Mouse (Mus musculus) G1E (cell line): ENCODE results near the gene Ugt1a7c. TPM values are rescaled to one million over a fixed set of nuclear protein-coding genes. Genes with fewer than 3 reads are reported as not detected.
A peak's percentile ranks its signal among the peaks of the same experiment; 100 is the strongest.
"Not testable (repeated sequence)": the region's sequence is repeated elsewhere in the genome, so short reads cannot be mapped to it uniquely, and the experiment has no call there.

Source experiments
- ATAC-seq: 2 replicates; pipeline ENCODE4 v1.8.0; 2016; ENCODE audit warnings: mild to moderate bottlenecking; ENCODE audit not compliant: insufficient number of reproducible peaks, poor library complexity, low FRiP score, severe bottlenecking; ENCODE audit errors: extremely low read depth
- DNase-seq: peaks from one replicate; pipeline ENCODE4 v3.0.0; 2012; ENCODE audit warnings: low spot score
- H3K27me3 ChIP-seq: 2 replicates; pipeline ENCODE4 v1.6.1; 2012; ENCODE audit warnings: mild to moderate bottlenecking, low read length, inconsistent platforms; ENCODE audit not compliant: insufficient read depth
- H3K36me3 ChIP-seq: replicated peaks from 2 replicates; pipeline ENCODE3; 2012; ENCODE audit warnings: mild to moderate bottlenecking, inconsistent platforms
- H3K4me1 ChIP-seq: 2 replicates; pipeline ENCODE4 v1.6.1; 2012; ENCODE audit warnings: low read depth, low read length, inconsistent platforms, mixed read lengths; ENCODE audit not compliant: insufficient read depth
- H3K4me3 ChIP-seq: 2 replicates; pipeline ENCODE4 v1.5.1; 2012; ENCODE audit warnings: low read depth, mild to moderate bottlenecking, inconsistent platforms, low read length, moderate library complexity, mixed read lengths
- H3K9me3 ChIP-seq: replicated peaks from 2 replicates; pipeline ENCODE4 v1.6.1; 2012; ENCODE audit warnings: inconsistent platforms
- CTCF ChIP-seq: IDR thresholded peaks from 2 replicates; pipeline ENCODE4 v1.5.1; 2012; ENCODE audit warnings: low read depth, low read length, inconsistent platforms, mixed read lengths
- GATA1 ChIP-seq: IDR thresholded peaks from 2 replicates; pipeline ENCODE4 v1.6.1; 2012; ENCODE audit warnings: borderline replicate concordance, low read length, inconsistent platforms, mixed read lengths
- GATA2 ChIP-seq: IDR thresholded peaks from 2 replicates; pipeline ENCODE4 v1.6.1; 2012; ENCODE audit warnings: low read depth, low read length, inconsistent platforms, borderline replicate concordance
- POLR2AphosphoS5 ChIP-seq: IDR thresholded peaks from 2 replicates; pipeline ENCODE4 v1.6.1; 2012; ENCODE audit warnings: low read depth, low read length, inconsistent platforms; ENCODE audit not compliant: insufficient replicate concordance
- TAL1 ChIP-seq: conservative IDR thresholded peaks from 2 replicates; pipeline ENCODE4 v1.6.1; 2012; ENCODE audit warnings: low read depth, low read length, inconsistent platforms, mixed read lengths
- polyA plus RNA-seq: library from polyadenylated mRNA; stranded (reverse); fragments of >175 nt; gene quantifications from 2 replicates; pipeline ENCODE4 v1.2.3, GENCODE M21; 2012
- total RNA-seq, 2 experiments: library from RNA; stranded (forward) in 1 of 2; stranded (reverse) in 1 of 2; fragments of 200-1000 nt in 1 of 2; fragments of >200 nt in 1 of 2; fragmentation: Nextera tagmentation in 1 of 2; gene quantifications; 2 replicates each; pipeline ENCODE4 v1.2.3; 2014 to 2017

Gene Ugt1a7c
- total RNA-seq (2014; fragmentation: Nextera tagmentation) (0.30 and 0.63 TPM in 2 replicates), total RNA-seq (2017) (3.9 and 4.5 TPM in 2 replicates), polyA plus RNA-seq (0.08 and 0.18 TPM in 2 replicates)

- Histone ChIP-seq H3K9me3 (no peaks in the 10 kb centered on the region), H3K36me3 (no peaks in the 10 kb centered on the region), H3K4me3 (no peak within 1 kb of the TSS; the same call in 1 of the 2 replicates), H3K4me1 (peaks cover 24% of the 10 kb centered on the region), H3K27me3 (peaks cover 27% of the 10 kb centered on the region)
- DNase-seq (no peak), ATAC-seq (no peak)
- TF ChIP-seq TAL1 (no peak), GATA2 (no peak), POLR2AphosphoS5 (no peak), CTCF (no peak), GATA1 (no peak)
These were observed at the start of gene Ugt1a7c for GRCm38 (mm10) chr1:88094941-88095492. Ugt1a7c (plus strand) TSS chr1:88095062.

GRCm38 (mm10) chr1:88047408-88047807 lies 47.5 kb upstream of the Ugt1a7c start:
- not testable (repeated sequence) for H3K4me3 ChIP-seq, H3K4me1 ChIP-seq, H3K36me3 ChIP-seq, ATAC-seq, H3K27me3 ChIP-seq, H3K9me3 ChIP-seq, DNase-seq

- no peaks in the 10 kb centered on the region for H3K4me1 ChIP-seq
- no peak within 1 kb of the TSS for H3K4me3 ChIP-seq
- ATAC-seq (no peak), DNase-seq (no peak)
- peaks cover 21% of the 10 kb centered on the region for H3K27me3 ChIP-seq
- H3K9me3 ChIP-seq = no peaks in the 10 kb centered on the region
- TF ChIP-seq TAL1 = no peak
- TF ChIP-seq GATA2 = no peak
- no peak for TF ChIP-seq POLR2AphosphoS5
- TF ChIP-seq CTCF = no peak
- TF ChIP-seq GATA1 = no peak
- no peaks in the 10 kb centered on the region for H3K36me3 ChIP-seq
These were observed 39.8 kb upstream of the Ugt1a7c start, which contains the start of gene Ugt1a10 for GRCm38 (mm10) chr1:88055088-88055487. Ugt1a10 (plus strand) TSS chr1:88055388.

GRCm38 (mm10) chr1:88066472-88067102 lies 28.3 kb upstream of the Ugt1a7c start:
- H3K9me3 ChIP-seq, H3K36me3 ChIP-seq, H3K4me3 ChIP-seq, DNase-seq, H3K4me1 ChIP-seq, H3K27me3 ChIP-seq: not testable (repeated sequence)
- ATAC-seq = peak; percentile 24

GRCm38 (mm10) chr1:88070495-88070894 lies 24.4 kb upstream of the Ugt1a7c start, which contains the start of gene Ugt1a9:
Ugt1a9 (plus strand) TSS chr1:88070800.
- DNase-seq (no peak), ATAC-seq (no peak)
- Histone ChIP-seq H3K4me1 (no peaks in the 10 kb centered on the region), H3K27me3 (peaks cover 5% of the 10 kb centered on the region; the same call in 1 of the 2 replicates), H3K9me3 (no peaks in the 10 kb centered on the region), H3K4me3 (no peak within 1 kb of the TSS), H3K36me3 (no peaks in the 10 kb centered on the region)
- TF ChIP-seq CTCF (no peak), TAL1 (no peak), GATA2 (no peak), GATA1 (no peak), POLR2AphosphoS5 (no peak)

GRCm38 (mm10) chr1:88070902-88071301 lies 24.0 kb upstream of the Ugt1a7c start:
- ATAC-seq (no peak), DNase-seq (no peak)
- TF ChIP-seq GATA2 (no peak), GATA1 (no peak), POLR2AphosphoS5 (no peak), CTCF (no peak), TAL1 (no peak)
- H3K4me1 ChIP-seq = no peaks in the 10 kb centered on the region
- H3K9me3 ChIP-seq = no peaks in the 10 kb centered on the region
- H3K4me3 ChIP-seq = no peak overlapping the region
- peaks cover 5% of the 10 kb centered on the region; the same call in 1 of the 2 replicates for H3K27me3 ChIP-seq
- H3K36me3 ChIP-seq = no peaks in the 10 kb centered on the region

- DNase-seq (no peak), ATAC-seq (no peak)
- Histone ChIP-seq H3K4me3 (no peak overlapping the region), H3K36me3 (no peaks in the 10 kb centered on the region), H3K4me1 (peaks cover 6% of the 10 kb centered on the region), H3K27me3 (peaks cover 9% of the 10 kb centered on the region), H3K9me3 (no peaks in the 10 kb centered on the region)
- TF ChIP-seq POLR2AphosphoS5 = no peak
- no peak for TF ChIP-seq GATA2
- no peak for TF ChIP-seq CTCF
- no peak for TF ChIP-seq GATA1
- TF ChIP-seq TAL1 = no peak
These were observed 20.4 kb upstream of the Ugt1a7c start for GRCm38 (mm10) chr1:88074471-88074870.
